Mouse (Mus musculus): ENCODE measurements at regions not wholly inside any gene's neighbourhood (a gene's known extent, or its start where the extent isn't known, plus 50 kb on each side); places are given as distances from the start of the nearest gene placed in this dataset.

DNA sequence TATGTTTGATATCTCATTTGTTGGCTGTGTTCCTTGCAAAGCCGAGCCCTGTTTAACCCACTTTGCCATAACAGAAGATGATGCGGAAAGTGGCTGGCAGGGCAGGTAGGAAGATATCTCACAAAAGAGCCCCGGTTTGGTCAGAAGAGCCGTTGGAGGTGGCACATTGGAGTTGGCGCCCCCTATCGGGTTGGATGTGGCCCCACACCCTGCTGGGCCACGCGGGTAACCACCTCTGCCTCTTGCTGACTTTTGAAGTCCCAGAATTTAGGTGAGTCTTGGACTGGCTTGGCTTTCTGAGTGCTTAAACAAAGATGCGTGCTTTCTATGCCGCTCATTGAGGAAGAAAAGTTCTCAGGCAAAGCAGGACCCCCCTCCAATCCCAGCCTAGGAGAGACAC lies 56.1 kb downstream of the Gm4791 start:
- Histone ChIP-seq H3K4me2 (no peak overlapping the region), H3K27me3 (replicated peaks) (no peaks in the 10 kb centered on the region), H3K9me3 (no peaks in the 10 kb centered on the region), H3K4me1 (no peaks in the 10 kb centered on the region), H3K36me3 (replicated peaks) (no peaks in the 10 kb centered on the region), H3K9ac (no peak overlapping the region), H3K27ac (no peak overlapping the region), H3K4me3 (no peak overlapping the region)
- no peak for ATAC-seq (replicated peaks)
- WGBS = 72% methylated on average over 10 of the region's 10 CpGs

DNA sequence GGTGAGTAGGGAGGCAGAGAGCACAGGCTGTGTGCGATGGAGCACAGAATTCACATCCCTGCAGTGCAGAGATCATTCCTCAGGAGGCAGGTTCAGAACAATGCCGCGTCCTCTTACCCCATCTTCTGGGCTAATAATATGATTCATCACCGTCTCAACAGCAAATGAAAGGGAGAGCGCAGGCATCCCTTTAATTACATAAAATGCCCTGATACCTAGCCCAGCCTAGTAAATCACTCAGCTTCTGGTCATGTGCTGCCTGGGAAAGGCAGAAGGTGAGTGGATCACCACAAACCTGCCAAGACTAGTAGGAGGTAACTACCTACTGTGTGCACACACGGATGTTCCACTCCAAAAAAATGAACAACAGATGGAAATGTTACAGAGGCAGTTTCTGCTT lies 57.0 kb downstream of the Gm4791 start:
- Histone ChIP-seq H3K27ac (no peak overlapping the region), H3K4me3 (no peak overlapping the region), H3K9ac (no peak overlapping the region), H3K36me3 (replicated peaks) (no peaks in the 10 kb centered on the region), H3K27me3 (replicated peaks) (no peaks in the 10 kb centered on the region), H3K9me3 (no peaks in the 10 kb centered on the region), H3K4me2 (no peak overlapping the region), H3K4me1 (no peaks in the 10 kb centered on the region)
- no peak for ATAC-seq (replicated peaks)
- 81% methylated on average over 6 of the region's 6 CpGs for WGBS

DNA sequence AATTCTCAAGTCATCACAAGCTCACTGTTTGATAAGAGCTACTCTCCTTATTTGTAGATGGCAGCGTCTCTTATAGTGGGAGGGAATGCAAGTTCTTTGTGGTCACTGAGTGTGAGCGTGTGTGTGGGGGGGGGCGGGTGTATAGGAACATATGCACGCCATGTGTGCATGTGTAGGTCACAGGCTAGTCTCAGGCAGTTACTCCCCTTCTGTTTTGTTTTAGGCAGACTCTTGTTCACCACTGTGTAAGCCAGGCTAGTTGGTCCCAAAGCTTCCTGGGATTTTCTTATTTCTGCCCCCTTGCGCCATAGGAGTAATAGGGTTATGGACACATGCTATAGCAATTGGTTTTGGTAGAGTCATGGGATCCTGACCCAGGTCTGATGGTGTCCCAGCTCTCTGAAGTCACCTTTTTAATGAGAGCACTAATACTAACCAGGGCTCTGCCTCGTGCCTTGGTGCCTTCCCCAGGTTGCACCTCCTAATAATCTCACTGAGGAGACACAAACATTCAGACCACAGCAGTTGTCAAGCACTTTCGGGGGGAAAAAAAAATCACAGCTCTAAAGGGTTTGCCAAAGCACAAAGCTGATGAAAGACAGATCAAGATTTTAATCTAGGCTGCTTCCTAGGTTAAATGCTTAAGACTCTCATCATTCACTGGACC lies 60.9 kb downstream of the Gm4791 start:
- 84% methylated on average over 7 of the region's 7 CpGs for WGBS
- ATAC-seq (replicated peaks) = no peak

DNA sequence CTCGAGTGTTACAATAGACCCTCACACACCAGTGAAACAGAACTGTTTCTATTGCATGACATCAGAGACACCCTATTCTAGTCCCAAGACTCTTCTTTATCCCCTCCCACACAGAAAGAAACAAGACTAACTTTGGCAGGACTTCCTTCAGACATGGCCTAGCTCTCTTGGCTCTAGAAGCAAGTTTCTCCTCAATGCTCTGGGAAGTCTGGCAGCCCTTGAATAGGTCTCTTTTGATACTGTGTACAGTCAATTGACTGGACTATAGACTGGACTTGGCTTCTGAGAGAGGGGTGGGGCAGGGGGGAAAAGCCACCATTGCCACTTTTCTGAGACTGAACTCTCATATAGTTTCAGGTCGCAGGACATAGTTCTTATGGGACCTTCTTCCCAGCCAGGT lies 62.2 kb downstream of the Gm4791 start:
- Histone ChIP-seq H3K27me3 (replicated peaks) (no peaks in the 10 kb centered on the region), H3K4me1 (0 out of 2 replicates have a peak, but pooled peaks cover 2% of the 10 kb centered on the region), H3K9ac (no peak overlapping the region), H3K9me3 (no peaks in the 10 kb centered on the region), H3K4me2 (no peak overlapping the region), H3K36me3 (replicated peaks) (no peaks in the 10 kb centered on the region), H3K27ac (no peak overlapping the region), H3K4me3 (no peak overlapping the region)
- no peak for ATAC-seq (replicated peaks)
- 84% methylated on average over 2 of the region's 2 CpGs for WGBS

More for the DNA sequence above, 60.9 kb downstream of the Gm4791 start:
- Histone ChIP-seq H3K27me3 (replicated peaks) (no peaks in the 10 kb centered on the region), H3K4me3 (no peak overlapping the region), H3K4me2 (no peak overlapping the region), H3K9ac (no peak overlapping the region), H3K36me3 (replicated peaks) (no peaks in the 10 kb centered on the region), H3K4me1 (0 out of 2 replicates have a peak, but pooled peaks cover 1% of the 10 kb centered on the region), H3K27ac (no peak overlapping the region), H3K9me3 (no peaks in the 10 kb centered on the region)

DNA sequence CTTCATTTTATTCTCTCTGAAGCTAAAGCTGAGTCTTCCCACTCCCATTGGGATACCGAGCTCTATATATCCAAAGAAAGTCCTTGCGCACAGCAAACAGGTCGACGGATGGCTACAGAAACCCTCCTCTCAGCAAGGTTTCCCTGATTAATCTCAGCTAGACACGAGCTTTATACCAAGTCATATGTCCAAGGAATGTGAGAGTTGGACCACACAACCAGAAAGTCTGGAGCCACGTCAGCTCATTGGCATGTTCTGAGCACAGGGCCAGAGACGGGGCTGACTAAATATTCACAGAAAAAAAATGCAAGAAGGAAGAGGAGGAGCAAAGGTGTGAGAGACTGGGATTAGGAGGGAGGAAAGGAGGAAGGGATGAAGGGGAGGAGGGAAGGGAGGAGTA lies 64.0 kb downstream of the Gm4791 start:
- H3K9me3 ChIP-seq = no peaks in the 10 kb centered on the region
- 0 out of 2 replicates have a peak, but pooled peaks cover 2% of the 10 kb centered on the region for H3K4me1 ChIP-seq
- H3K36me3 ChIP-seq (replicated peaks) = no peaks in the 10 kb centered on the region
- WGBS = 84% methylated on average over 7 of the region's 7 CpGs
- no peak overlapping the region for H3K4me2 ChIP-seq
- H3K9ac ChIP-seq = no peak overlapping the region
- no peaks in the 10 kb centered on the region for H3K27me3 ChIP-seq (replicated peaks)
- ATAC-seq (replicated peaks) = no peak
- no peak overlapping the region for H3K27ac ChIP-seq
- H3K4me3 ChIP-seq = no peak overlapping the region

DNA sequence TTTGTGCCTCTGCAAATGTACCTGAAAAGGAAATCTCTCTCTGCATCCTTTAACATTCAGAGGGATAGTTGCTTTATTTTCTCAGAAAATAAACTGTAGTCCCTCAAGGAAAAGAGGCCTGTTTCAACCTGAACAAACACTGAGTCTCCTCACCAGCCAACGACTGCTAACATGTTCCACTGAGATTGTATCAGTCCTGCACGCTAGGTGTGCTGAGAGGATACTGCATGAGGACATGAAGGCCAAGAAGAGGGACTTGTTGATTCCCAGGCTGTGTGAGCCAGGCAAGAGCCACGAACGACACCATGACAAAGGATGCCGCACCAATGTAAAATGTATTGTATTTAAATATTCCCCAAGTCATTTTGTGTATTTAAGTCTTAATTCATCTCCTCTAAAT lies 65.2 kb downstream of the Gm4791 start:
- H3K9ac ChIP-seq = no peak overlapping the region
- 82% methylated on average over 5 of the region's 5 CpGs for WGBS
- H3K4me2 ChIP-seq = no peak overlapping the region
- H3K36me3 ChIP-seq (replicated peaks) = no peaks in the 10 kb centered on the region
- no peak overlapping the region for H3K4me3 ChIP-seq
- H3K27ac ChIP-seq = no peak overlapping the region
- no peak for ATAC-seq (replicated peaks)
- no peaks in the 10 kb centered on the region for H3K27me3 ChIP-seq (replicated peaks)
- no peaks in the 10 kb centered on the region for H3K9me3 ChIP-seq
- H3K4me1 ChIP-seq = 0 out of 2 replicates have a peak, but pooled peaks cover 2% of the 10 kb centered on the region

DNA sequence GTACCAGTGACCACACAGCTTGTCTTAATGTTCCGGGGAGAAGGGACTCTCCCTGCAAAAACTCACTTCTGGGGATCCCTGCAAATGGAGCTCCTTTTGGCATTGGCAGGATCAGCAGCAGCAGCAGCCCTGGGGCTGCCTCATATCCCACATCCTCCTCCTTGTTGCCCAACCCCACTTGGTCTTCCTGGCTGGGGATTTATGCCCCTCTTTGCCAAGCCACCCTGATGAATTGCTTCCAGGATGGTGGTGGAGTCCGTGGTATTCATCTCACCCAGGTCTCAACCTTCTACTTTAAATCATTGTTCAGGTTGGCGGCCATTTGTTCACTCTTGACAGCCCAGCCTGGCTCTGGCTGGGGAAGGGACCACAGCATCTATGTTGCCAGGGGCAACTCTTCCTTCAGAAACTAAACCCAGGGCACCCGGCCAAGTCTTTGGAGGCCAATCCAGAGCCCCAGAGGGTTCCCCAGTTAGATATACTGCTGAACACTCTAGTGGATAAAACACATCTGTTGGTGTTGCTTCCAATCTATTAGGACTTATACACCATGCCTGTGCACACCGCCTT lies 66.0 kb downstream of the Gm4791 start:
- Histone ChIP-seq H3K4me2 (no peak overlapping the region), H3K36me3 (replicated peaks) (no peaks in the 10 kb centered on the region), H3K4me1 (peaks cover 5% of the 10 kb centered on the region), H3K27me3 (replicated peaks) (no peaks in the 10 kb centered on the region), H3K9me3 (no peaks in the 10 kb centered on the region), H3K27ac (no peak overlapping the region), H3K4me3 (no peak overlapping the region), H3K9ac (no peak overlapping the region)
- no peak for ATAC-seq (replicated peaks)
- WGBS = 68% methylated on average over 5 of the region's 5 CpGs

DNA sequence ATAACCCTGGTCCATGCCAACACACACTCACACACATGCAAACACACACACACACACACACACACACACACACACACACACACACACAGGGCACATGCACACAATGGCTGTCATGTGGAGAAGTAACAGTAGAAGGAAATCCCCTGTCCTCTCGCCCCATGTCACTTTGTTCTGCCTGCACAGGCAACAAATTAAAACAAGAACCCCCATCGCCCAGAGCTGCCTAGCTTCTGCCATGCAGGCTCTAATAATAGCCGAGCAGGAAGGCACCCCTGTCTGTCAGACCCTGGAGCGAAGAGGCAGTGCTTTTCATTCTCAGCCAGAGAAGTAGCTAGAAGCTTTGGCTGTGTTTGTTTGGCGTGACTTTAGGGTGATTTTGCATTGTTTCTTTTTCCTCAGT lies 70.9 kb downstream of the Gm4791 start:
- H3K4me2 ChIP-seq = no peak overlapping the region
- no peak overlapping the region for H3K4me3 ChIP-seq
- 20% methylated on average over 5 of the region's 5 CpGs for WGBS
- peaks cover 13% of the 10 kb centered on the region for H3K4me1 ChIP-seq
- no peaks in the 10 kb centered on the region for H3K27me3 ChIP-seq (replicated peaks)
- H3K9ac ChIP-seq = no peak overlapping the region
- no peak for ATAC-seq (replicated peaks)
- no peaks in the 10 kb centered on the region for H3K36me3 ChIP-seq (replicated peaks)
- H3K9me3 ChIP-seq = no peaks in the 10 kb centered on the region
- peak overlapping the region; percentile 46 for H3K27ac ChIP-seq

DNA sequence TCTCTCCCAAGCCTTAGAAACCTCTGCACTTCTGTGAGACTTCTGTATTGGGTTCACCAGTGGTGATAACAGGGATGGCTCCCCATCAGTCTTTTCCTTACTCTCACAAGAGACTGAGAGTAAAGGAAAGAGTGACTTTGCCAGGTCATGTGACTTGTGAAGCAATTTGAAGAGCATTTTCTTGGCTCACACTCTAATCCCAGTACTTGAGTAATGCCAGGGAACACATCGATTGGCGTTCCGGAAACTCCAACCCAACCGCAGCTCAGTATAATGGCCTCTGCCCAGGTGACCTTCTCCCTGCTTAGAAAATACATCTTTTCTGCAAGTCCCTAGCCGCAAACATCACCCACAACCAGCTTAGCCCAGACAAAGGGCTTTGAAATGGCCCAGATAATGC lies 72.4 kb downstream of the Gm4791 start:
- no peak overlapping the region for H3K4me2 ChIP-seq
- no peak overlapping the region for H3K27ac ChIP-seq
- H3K9ac ChIP-seq = no peak overlapping the region
- ATAC-seq (replicated peaks) = no peak
- no peaks in the 10 kb centered on the region for H3K9me3 ChIP-seq
- H3K4me3 ChIP-seq = no peak overlapping the region
- H3K36me3 ChIP-seq (replicated peaks) = no peaks in the 10 kb centered on the region
- H3K4me1 ChIP-seq = peaks cover 16% of the 10 kb centered on the region
- H3K27me3 ChIP-seq (replicated peaks) = no peaks in the 10 kb centered on the region
- WGBS = 90% methylated on average over 5 of the region's 5 CpGs

DNA sequence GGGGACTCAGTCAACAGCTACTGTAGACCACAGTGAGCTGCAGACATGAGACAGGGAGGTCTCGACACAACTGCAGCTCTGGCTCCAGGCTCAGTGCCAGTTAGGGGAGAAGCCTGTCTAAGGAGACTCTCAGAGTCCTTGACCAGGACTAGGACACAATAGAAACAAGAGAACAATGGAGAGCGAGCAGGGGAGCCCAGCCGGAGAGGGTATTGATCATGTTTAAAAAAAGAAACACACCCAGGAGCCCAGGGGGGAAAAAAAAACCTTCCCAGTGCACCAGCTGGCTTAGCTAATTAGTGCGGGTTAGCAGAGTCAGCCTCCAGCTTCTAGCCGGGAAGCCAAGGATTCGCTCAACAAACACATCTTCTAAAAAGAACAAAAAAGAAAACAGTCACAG lies 78.4 kb downstream of the Gm4791 start:
- Histone ChIP-seq H3K9ac (no peak overlapping the region), H3K27me3 (replicated peaks) (no peaks in the 10 kb centered on the region), H3K9me3 (no peaks in the 10 kb centered on the region), H3K4me3 (no peak overlapping the region), H3K36me3 (replicated peaks) (no peaks in the 10 kb centered on the region), H3K4me1 (peaks cover 14% of the 10 kb centered on the region), H3K4me2 (no peak overlapping the region), H3K27ac (no peak overlapping the region)
- WGBS = 4% methylated on average over 6 of the region's 6 CpGs
- ATAC-seq (replicated peaks) = no peak

DNA sequence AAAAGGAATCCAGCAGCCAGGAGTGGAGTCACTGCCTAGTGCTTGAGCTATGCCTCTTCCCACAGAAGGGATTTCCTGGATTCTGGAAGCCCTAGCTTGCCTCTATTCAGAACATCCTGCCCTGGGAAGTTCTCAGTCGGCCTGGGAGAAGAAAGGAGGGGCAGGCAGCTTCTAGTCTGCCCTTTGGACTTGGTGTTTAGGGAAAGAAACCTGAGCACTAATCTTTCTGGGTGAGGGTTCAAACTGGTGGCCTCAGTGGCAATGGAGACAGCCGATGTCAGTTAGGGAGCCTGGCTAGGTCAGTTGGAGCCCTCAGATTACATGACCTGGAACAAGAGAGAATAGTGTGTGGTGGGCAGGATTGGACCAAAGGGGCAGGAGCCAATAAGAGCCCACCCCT lies 78.9 kb downstream of the Gm4791 start:
- H3K4me2 ChIP-seq = no peak overlapping the region
- H3K9ac ChIP-seq = no peak overlapping the region
- H3K36me3 ChIP-seq (replicated peaks) = no peaks in the 10 kb centered on the region
- H3K4me1 ChIP-seq = peaks cover 14% of the 10 kb centered on the region
- WGBS = 29% methylated on average over 2 of the region's 2 CpGs
- no peak overlapping the region for H3K27ac ChIP-seq
- H3K4me3 ChIP-seq = no peak overlapping the region
- no peaks in the 10 kb centered on the region for H3K27me3 ChIP-seq (replicated peaks)
- no peaks in the 10 kb centered on the region for H3K9me3 ChIP-seq
- no peak for ATAC-seq (replicated peaks)

DNA sequence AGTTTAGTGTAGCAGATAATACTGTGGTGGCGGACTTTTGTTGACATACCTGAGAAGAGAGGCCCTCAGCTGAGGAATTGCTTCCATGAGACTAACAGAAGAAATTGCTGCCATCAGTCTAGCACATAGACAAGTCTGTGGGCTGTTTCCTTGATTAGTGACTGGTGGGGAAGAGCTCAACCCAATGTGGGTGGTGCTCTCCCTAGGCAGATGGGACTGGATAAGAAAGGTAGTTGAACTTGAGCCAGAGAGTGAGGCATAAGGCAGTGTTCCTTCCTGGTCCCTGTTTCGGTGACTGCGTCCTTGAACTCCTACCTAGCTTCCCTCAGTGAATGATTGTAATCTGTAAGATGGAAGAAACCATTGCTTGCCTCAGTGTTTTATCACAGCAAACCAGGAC lies 79.4 kb downstream of the Gm4791 start:
- no peak overlapping the region for H3K9ac ChIP-seq
- peaks cover 14% of the 10 kb centered on the region for H3K4me1 ChIP-seq
- no peak overlapping the region for H3K4me2 ChIP-seq
- no peaks in the 10 kb centered on the region for H3K9me3 ChIP-seq
- no peaks in the 10 kb centered on the region for H3K36me3 ChIP-seq (replicated peaks)
- 94% methylated on average over 3 of the region's 3 CpGs for WGBS
- no peak for ATAC-seq (replicated peaks)
- no peak overlapping the region for H3K27ac ChIP-seq
- no peak overlapping the region for H3K4me3 ChIP-seq
- H3K27me3 ChIP-seq (replicated peaks) = no peaks in the 10 kb centered on the region

DNA sequence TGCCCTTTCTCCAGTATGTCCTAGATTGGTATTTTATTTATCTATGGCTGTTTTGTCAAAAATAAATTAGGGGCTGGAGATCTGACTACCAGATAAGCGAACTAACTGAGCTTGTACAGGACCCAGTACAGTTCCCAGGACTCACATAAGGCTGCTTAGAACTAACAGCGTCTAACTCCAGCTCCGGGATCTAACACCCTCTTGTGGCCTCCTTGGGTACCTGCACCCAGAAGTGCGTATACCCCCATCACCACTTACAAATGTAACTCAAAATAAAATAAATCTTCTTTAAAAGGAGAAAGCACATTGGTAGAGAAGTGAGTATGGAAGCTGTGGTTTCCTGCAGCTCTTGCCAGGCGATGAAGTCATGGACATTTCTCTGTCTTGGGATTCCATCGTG lies 82.9 kb downstream of the Gm4791 start:
- no peaks in the 10 kb centered on the region for H3K27me3 ChIP-seq (replicated peaks)
- H3K4me2 ChIP-seq = no peak overlapping the region
- peaks cover 10% of the 10 kb centered on the region for H3K4me1 ChIP-seq
- no peak overlapping the region for H3K9ac ChIP-seq
- H3K27ac ChIP-seq = no peak overlapping the region
- no peak overlapping the region for H3K4me3 ChIP-seq
- ATAC-seq (replicated peaks) = no peak
- WGBS = 95% methylated on average over 6 of the region's 6 CpGs
- H3K36me3 ChIP-seq (replicated peaks) = no peaks in the 10 kb centered on the region
- H3K9me3 ChIP-seq = no peaks in the 10 kb centered on the region
